Mouse (Mus musculus): ENCODE data around the gene Sf3a3.

GRCm38 (mm10) chr4:124705661-124706269 lies 8.8 kb upstream of the Sf3a3 start:
- TF ChIP-seq REST (IDR thresholded peaks at IDR 0.05; ENCODE audit: insufficient read depth, insufficient read length) = no peak
- TF ChIP-seq POLR2A (IDR thresholded peaks at IDR 0.05; ENCODE audit: insufficient read length, low read depth) = peak; percentile 35
- TF ChIP-seq MAX (IDR thresholded peaks at IDR 0.05; ENCODE audit: low read depth) = no peak
- TF ChIP-seq E2F4 (IDR thresholded peaks at IDR 0.05; ENCODE audit: insufficient read depth) = no peak
- no peak for TF ChIP-seq SRF (IDR thresholded peaks at IDR 0.05; ENCODE audit: control insufficient read depth, insufficient read length, low read depth)
- TF ChIP-seq MYOG (IDR thresholded peaks at IDR 0.05; ENCODE audit: control insufficient read depth in 1 of 3, insufficient read depth in 1 of 3, insufficient read length in 2 of 3, low read depth in 2 of 3) = no peak
- TF ChIP-seq POLR2AphosphoS2 (IDR thresholded peaks at IDR 0.05; ENCODE audit: insufficient read length, low read depth) = no peak
- TF ChIP-seq TCF12 (IDR thresholded peaks at IDR 0.05; ENCODE audit: insufficient read depth, poor library complexity, severe bottlenecking) = no peak
- TF ChIP-seq USF1 (IDR thresholded peaks at IDR 0.05; ENCODE audit: low read depth) = no peak
- TF ChIP-seq CEBPB (IDR thresholded peaks at IDR 0.05; ENCODE audit: insufficient read depth, poor library complexity, severe bottlenecking) = no peak
